Mouse (Mus musculus): ENCODE measurements around the gene Tspan33.

Tspan33 gene

GRCm38 (mm10) chr6:29697548-29697947 lies 3.5 kb downstream of the Tspan33 start:
- DNase-seq (ENCODE audit: low read depth, low spot score), result no peak

- DNase-seq (ENCODE audit: low read depth, low spot score), result no peak
Observed at GRCm38 (mm10) chr6:29699085-29699745, 5.2 kb downstream of the Tspan33 start.

GRCm38 (mm10) chr6:29701051-29701450 lies 7.0 kb downstream of the Tspan33 start:
- no peak for DNase-seq (ENCODE audit: low read depth, low spot score)

GRCm38 (mm10) chr6:29702126-29702525 lies 8.1 kb downstream of the Tspan33 start:
- no peak for DNase-seq (ENCODE audit: low read depth, low spot score)

GRCm38 (mm10) chr6:29704143-29704542 lies 10.1 kb downstream of the Tspan33 start:
- no peak for DNase-seq (ENCODE audit: low read depth, low spot score)

GRCm38 (mm10) chr6:29707902-29708301 lies 13.9 kb downstream of the Tspan33 start:
- DNase-seq (ENCODE audit: low read depth, low spot score), result no peak

GRCm38 (mm10) chr6:29711318-29711717 lies 17.3 kb downstream of the Tspan33 start:
- DNase-seq (ENCODE audit: low read depth, low spot score), result no peak

GRCm38 (mm10) chr6:29712011-29712584 lies 18.1 kb downstream of the Tspan33 start:
- no peak for DNase-seq (ENCODE audit: low read depth, low spot score)

GRCm38 (mm10) chr6:29716624-29717365 lies 22.8 kb downstream of the Tspan33 start:
- no peak for DNase-seq (ENCODE audit: low read depth, low spot score)

- no peak for DNase-seq (ENCODE audit: low read depth, low spot score)
Observed at GRCm38 (mm10) chr6:29717541-29717940, 23.5 kb downstream of the Tspan33 start.

- DNase-seq (ENCODE audit: low read depth, low spot score), result no peak
Observed at GRCm38 (mm10) chr6:29717952-29718521, 24.0 kb downstream of the Tspan33 start.

GRCm38 (mm10) chr6:29718894-29719329 lies 24.9 kb downstream of the Tspan33 start:
- no peak for DNase-seq (ENCODE audit: low read depth, low spot score)

GRCm38 (mm10) chr6:29721890-29722289 lies 27.9 kb downstream of the Tspan33 start:
- no peak for DNase-seq (ENCODE audit: low read depth, low spot score)

GRCm38 (mm10) chr6:29726576-29727200 lies 32.7 kb downstream of the Tspan33 start:
- DNase-seq (ENCODE audit: low read depth, low spot score), result no peak

GRCm38 (mm10) chr6:29728035-29728434 lies 34.0 kb downstream of the Tspan33 start:
- DNase-seq (ENCODE audit: low read depth, low spot score), result no peak

GRCm38 (mm10) chr6:29729491-29729890 lies 35.5 kb downstream of the Tspan33 start:
- DNase-seq (ENCODE audit: low read depth, low spot score), result no peak

GRCm38 (mm10) chr6:29735336-29735688 lies 41.3 kb downstream of the Tspan33 start, which contains the start of gene Smo:
Gene Smo (plus strand): TSS chr6:29735503.
- no peak for DNase-seq (ENCODE audit: low read depth, low spot score)

GRCm38 (mm10) chr6:29735689-29736451 lies 41.8 kb downstream of the Tspan33 start:
- DNase-seq (ENCODE audit: low read depth, low spot score), result no peak

GRCm38 (mm10) chr6:29736610-29737458 lies 42.8 kb downstream of the Tspan33 start:
- DNase-seq (ENCODE audit: low read depth, low spot score), result no peak

- no peak for DNase-seq (ENCODE audit: low read depth, low spot score)
Observed at GRCm38 (mm10) chr6:29751466-29752152, 57.6 kb downstream of the Tspan33 start.
